Mouse (Mus musculus): Measurements from ENCODE around the gene Zfp692.
"Not testable (repeated sequence)": the region's sequence is repeated elsewhere in the genome, so short reads cannot be mapped to it uniquely, and the experiment has no call there.

Zfp692 gene

GRCm38 (mm10) chr11:58353709-58354108 lies 46.8 kb downstream of the Zfp692 start:
- no peak for DNase-seq (ENCODE audit: low spot score)

DNA sequence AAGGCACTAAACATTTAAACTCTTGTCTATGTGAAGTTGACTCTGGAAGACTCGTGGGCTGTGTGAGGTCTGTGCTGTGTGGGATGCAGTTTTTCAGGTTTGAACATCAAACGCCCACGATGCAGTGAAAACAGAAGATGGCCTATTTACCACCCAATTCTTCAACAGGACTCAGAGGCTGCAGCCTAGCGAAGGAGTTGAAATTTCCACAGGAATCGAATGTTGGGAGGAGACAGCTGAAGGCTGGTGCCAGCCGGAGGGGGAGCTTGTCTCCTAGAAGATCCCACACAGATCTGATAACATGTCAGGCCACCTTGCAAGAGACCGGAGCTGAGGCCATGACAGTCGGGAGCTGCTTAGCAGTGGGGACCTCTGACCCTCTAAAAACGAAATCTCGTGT lies 47.6 kb downstream of the Zfp692 start:
- DNase-seq (ENCODE audit: low spot score), result no peak

DNA sequence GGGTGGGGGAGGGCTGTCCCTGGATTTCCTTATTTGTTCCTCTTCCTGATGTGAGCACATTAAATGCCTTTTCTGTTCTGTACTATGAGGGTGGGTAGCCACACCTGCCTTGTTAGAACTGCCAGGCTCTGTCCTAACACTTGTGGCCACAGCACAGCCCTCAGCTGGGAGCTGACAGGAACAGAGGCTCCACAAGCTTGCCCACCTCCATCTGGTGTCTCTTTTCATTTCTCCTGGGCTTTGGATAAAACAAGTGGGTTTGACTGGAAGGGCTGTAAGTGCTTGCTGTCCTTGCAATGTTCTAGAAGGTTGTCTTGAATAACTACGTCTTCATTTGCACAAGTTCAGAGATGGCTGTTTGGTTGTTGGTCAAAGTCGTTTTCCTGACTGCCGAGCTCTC lies 48.1 kb downstream of the Zfp692 start:
- no peak for DNase-seq (ENCODE audit: low spot score)

GRCm38 (mm10) chr11:58357042-58357441 lies 50.2 kb downstream of the Zfp692 start:
- no peak for DNase-seq (ENCODE audit: low spot score)

DNA sequence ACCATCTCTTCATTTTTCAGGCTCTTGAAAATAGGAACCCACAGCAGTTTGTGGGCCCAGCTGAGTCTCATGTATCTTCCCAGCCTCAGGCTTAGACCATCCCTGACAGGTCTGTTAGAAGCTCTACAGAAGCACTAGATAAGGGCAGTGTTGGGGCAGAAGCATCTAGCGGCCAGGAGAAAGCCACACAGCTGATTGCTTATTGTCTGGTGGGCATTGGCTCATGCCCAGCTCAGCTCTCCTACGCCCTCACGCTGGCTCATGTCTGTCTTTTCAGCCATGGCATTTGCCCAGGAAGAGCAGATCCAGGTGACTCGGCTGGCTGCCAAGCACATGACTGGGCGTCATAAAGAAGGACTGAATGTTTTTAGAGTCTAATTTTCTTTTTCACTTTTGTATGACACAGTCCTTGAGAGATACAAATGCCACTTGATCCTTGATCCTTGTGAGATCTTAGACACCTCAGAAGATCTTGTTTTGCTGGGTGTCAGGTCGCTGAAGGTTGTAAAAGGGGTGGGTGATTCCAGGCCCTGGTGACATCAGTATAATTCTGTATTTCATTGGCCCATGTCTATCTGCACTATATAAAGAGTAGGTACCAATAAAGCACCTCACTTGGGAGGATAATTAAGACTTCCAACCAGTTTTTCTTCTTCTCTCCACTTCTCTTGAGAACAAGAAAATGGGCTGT lies 51.1 kb downstream of the Zfp692 start:
- no peak for DNase-seq (ENCODE audit: low spot score)

GRCm38 (mm10) chr11:58362562-58362961 lies 55.7 kb downstream of the Zfp692 start:
- DNase-seq (ENCODE audit: low spot score), result not testable (repeated sequence)
